Mouse (Mus musculus) heart, postnatal 4 days (tissue): ENCODE measurements around the gene Cd7. TPM values are rescaled to one million over a fixed set of nuclear protein-coding genes. Genes with fewer than 3 reads are reported as not detected.
"Not testable (repeated sequence)": the region's sequence is repeated elsewhere in the genome, so short reads cannot be mapped to it uniquely, and the experiment has no call there.

Experiments used
- DNase-seq: peaks from one replicate; pipeline ENCODE4 v3.0.0; 2021
- total RNA-seq, 2 experiments: library from RNA; stranded (reverse); gene quantifications; 2 replicates each; pipeline ENCODE4 v1.2.3; 2021

Gene Cd7
- under 1 TPM in 1 of 2 experiments, not detected in 1; 0.29 TPM for total RNA-seq

GRCm38 (mm10) chr11:121039302-121039701 lies at the start of gene Cd7:
TSS of gene Cd7 (minus strand) at chr11:121039418.
- no peak for DNase-seq

GRCm38 (mm10) chr11:121088997-121089396 lies 49.8 kb upstream of the Cd7 start:
- no peak for DNase-seq

DNA sequence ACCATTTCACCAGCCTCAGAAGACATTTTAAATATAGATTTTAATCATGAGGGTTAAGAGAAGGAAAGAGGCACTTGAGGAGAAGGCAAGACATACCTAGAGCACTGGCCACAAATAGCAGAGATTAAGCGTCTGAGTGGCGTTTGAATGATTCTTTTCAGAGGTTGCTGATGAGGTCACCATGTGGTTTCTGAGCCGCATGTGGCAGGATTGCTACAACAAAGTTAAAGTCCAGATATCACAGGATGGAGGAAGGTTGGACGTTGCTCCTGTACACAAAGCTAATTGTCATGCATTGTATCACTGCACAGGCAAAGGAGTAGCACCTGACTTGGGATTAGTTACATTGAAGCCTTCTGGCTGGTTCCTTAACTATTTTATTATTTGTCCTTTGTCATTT lies 47.1 kb upstream of the Cd7 start:
- DNase-seq, result no peak

DNA sequence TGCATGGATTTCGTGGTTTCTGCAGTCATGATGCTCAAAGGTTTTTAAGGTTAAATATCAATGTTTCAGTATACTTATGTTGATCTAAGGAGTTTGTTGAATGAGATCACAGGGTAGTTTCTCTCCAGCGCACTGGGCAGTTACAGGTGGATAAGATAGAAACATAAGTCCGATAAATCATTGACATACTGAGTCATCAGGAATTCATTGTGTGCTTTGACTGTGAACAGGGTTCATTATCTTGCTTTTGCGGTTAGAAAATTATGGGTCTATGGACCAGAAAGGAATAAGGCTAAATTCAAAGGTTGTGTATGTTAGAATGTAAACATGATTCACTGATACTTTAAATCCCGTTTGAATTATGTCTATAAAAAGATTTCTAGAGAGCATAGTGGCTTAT lies 46.0 kb upstream of the Cd7 start:
- DNase-seq, result no peak

DNA sequence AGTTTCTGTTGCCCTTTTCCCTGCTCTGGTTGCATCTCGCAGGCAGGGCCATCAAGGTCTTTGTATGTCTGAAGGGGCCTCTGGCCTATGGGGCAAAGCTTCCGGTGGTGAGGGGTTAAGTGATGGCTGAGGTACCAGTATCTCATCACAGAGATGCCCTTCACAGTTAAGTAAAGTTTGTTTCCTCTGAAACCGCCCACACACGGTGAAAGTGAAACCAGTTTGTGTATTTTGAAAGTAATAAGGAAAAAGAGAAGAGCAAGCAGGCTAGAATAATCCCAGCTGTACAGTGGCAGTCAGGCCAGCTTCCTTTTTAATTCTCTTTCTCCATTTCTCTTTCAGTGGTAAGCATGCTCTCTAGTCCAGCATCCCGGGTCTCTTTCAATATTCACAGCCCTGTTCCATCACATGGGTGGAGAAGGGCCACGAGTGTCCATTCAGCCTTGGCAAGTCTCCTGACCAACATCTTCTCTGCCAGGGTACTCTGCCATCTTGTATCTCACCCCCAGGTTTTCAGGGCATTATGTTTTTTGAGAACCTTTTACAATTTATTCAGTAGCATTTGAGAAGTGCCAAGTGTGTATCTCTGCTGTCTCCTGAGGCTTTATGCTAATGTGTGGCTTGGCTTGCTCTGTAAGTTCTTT lies 43.8 kb upstream of the Cd7 start:
- DNase-seq, result no peak

- no peak for DNase-seq
Observed at GRCm38 (mm10) chr11:121082250-121082649, 43.0 kb upstream of the Cd7 start.

GRCm38 (mm10) chr11:121081120-121081519 lies 41.9 kb upstream of the Cd7 start, which contains the start of gene Sectm1a:
TSS of gene Sectm1a (minus strand) at chr11:121081220.
- no peak for DNase-seq

GRCm38 (mm10) chr11:121080330-121080729 lies 41.1 kb upstream of the Cd7 start:
- DNase-seq, result no peak

- no peak for DNase-seq
Observed at GRCm38 (mm10) chr11:121075655-121076054, 36.4 kb upstream of the Cd7 start.

DNA sequence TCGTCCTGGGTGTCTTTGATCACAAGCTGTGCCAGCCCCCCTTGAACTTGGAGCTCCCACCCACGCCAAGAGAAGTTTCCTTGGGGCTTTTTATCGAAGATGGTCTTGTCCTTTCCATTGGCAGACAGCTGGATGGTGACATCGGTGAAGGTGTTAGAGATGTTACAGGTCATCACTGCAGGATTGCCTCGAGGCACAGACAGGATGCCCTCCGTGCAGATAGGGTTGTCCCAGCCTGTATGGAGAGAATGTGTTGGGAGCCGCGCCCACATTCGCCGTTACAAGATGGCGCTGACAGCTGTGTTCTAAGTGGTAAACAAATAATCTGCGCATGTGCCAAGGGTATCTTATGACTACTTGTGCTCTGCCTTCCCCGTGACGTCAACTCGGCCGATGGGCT lies 30.4 kb upstream of the Cd7 start:
- DNase-seq, result not testable (repeated sequence)

GRCm38 (mm10) chr11:121067895-121068294 lies 28.7 kb upstream of the Cd7 start:
- DNase-seq, result no peak

GRCm38 (mm10) chr11:121064197-121064596 lies 25.0 kb upstream of the Cd7 start:
- DNase-seq, result no peak

- no peak for DNase-seq
Observed at GRCm38 (mm10) chr11:121063379-121063778, 24.2 kb upstream of the Cd7 start, which contains the start of gene Sectm1b. TSS of gene Sectm1b (minus strand) at chr11:121063569.

GRCm38 (mm10) chr11:121061615-121062014 lies 22.4 kb upstream of the Cd7 start:
- DNase-seq, result no peak

DNA sequence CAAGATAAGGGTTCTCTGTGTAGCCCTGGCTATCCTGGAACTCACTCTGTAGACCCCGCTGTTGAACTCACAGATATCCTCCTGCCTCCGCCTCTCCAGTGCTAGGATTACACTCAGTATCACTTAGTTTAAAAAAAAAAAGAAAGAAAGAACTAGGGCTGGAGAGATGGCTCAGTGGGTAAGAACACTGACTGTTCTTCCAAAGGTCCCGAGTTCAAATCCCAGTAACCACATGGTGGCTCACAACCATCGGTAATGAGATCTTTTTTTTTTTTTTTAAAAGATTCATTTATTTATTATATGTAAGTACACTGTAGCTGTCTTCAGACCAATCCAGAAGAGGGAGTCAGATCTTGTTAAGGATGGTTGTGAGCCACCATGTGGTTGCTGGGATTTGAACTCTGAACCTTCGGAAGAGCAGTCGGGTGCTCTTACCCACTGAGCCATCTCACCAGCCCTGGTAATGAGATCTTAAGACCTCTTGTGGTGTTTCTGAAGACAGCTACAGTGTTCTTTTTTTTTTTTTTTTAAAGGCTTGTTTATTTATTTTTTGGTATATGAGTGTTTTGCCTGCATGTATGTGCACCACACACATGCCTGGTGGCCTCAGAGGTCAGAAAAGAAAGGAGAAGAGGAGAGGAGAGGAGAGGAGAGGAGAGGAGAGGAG lies 21.3 kb upstream of the Cd7 start:
- not testable (repeated sequence) for DNase-seq

DNA sequence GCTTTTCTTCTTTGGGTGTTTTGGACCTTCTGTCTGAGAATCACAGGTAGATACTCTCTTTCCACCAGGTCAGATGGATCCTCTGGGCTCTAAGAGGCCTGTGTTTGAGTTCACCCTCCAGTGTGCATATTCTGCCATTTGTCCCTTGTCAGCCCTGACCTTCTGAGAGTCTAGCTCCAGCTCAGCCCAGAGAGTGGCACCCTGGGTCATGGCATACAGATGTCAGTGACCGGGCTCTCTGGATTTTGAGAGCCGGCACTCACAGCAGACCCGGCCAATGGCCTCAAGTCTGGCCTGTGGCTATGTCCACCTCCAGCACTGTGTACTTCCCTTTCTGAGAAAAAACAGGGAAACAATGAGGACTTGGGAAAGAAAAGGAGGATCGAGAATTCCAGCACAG lies 20.3 kb upstream of the Cd7 start:
- no peak for DNase-seq

GRCm38 (mm10) chr11:121058956-121059355 lies 19.7 kb upstream of the Cd7 start:
- DNase-seq, result no peak

DNA sequence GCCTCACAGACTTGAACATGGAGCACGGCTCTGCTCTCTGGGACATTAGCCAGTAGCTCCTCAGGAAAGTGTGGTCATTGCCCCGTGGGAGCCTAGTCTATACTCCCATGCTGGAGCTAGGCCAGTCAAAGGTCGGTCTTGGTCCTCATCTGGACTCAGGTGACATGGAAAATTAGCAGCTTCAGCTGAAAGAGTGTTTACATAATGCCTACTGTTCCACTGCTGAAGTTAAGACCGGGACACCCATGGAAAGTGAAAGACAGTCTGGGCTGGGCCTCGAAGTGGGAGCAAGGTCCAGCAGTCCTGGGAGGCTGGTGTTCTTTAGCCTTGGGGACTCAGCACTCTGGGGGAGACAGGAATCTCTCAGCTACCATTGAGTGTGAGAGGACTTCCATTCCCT lies 18.9 kb upstream of the Cd7 start:
- no peak for DNase-seq

GRCm38 (mm10) chr11:121056536-121057236 lies 17.5 kb upstream of the Cd7 start:
- DNase-seq, result no peak

DNA sequence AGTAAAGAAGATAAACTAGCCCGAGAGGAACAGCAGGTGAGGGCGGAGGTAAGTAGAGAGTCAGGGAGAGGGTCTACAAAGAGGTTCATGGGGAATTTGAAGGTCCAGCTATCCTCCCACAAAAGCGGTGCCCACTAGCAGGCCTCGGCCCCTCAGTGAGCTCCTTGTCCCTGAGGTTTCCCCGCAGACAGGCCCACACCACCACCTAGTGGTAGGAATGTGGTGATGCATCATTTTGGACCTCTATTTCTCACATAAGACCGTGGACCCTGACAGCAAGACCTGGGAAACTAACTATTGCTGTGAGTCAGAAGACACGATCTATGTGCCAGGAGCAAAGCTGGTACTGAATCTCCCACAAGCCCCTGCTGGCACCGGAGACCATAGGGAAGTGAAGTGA lies 14.3 kb upstream of the Cd7 start:
- DNase-seq, result peak; percentile 91

GRCm38 (mm10) chr11:121052387-121052786 lies 13.2 kb upstream of the Cd7 start:
- no peak for DNase-seq

- no peak for DNase-seq
Observed at GRCm38 (mm10) chr11:121051793-121052192, 12.6 kb upstream of the Cd7 start.

DNA sequence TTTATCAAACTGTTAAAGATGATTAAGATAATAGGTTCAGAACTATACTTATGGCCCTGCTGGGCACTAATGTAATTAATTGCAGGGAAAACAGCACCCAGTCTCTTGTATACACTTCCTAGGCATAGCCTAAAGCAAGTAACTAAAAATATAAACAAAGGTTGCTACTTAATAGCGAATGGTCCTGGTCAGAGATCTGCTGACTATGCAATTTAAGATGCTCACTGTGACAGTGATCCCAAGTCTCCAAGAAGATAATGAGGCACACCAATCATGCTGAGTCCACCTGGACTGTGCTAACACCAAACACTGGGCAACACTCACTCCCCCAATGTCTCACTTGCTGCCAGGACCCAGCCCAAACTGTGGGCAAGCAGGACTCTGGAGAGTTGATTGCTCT lies 10.6 kb upstream of the Cd7 start:
- DNase-seq, result no peak
